Mouse (Mus musculus) lung, embryonic 14.5 days (tissue): ENCODE results near the gene Rragd. TPM values are rescaled to one million over a fixed set of nuclear protein-coding genes. Genes with fewer than 3 reads are reported as not detected.
"Not testable (repeated sequence)": the region's sequence is repeated elsewhere in the genome, so short reads cannot be mapped to it uniquely, and the experiment has no call there.

Experiments
- ATAC-seq: fragments of 200-750 bp; cut with Nextera tagmentation; 2 replicates; pipeline ENCODE4 v1.8.0; 2017; ENCODE audit warnings: mild to moderate bottlenecking, moderate TSS enrichment, moderate library complexity; ENCODE audit not compliant: insufficient read depth
- DNase-seq: peaks from one replicate; pipeline ENCODE4 v3.0.0-alpha.2; 2015
- H3K27ac ChIP-seq: fragments of 300-500 bp; sonication (generic); 2 replicates; pipeline ENCODE4 v1.5.1; 2014; ENCODE audit warnings: low read depth, mild to moderate bottlenecking, moderate library complexity
- H3K27me3 ChIP-seq: fragments of 300-500 bp; sonication (generic); 2 replicates; pipeline ENCODE4 v1.6.1; 2014; ENCODE audit warnings: low read length, control low read depth; ENCODE audit not compliant: insufficient read depth
- H3K36me3 ChIP-seq: fragments of 300-500 bp; sonication (generic); 2 replicates; pipeline ENCODE4 v1.6.1; 2014; ENCODE audit warnings: control low read depth; ENCODE audit not compliant: insufficient read depth
- H3K4me1 ChIP-seq: fragments of 300-500 bp; sonication (generic); 2 replicates; pipeline ENCODE4 v1.6.1; 2014; ENCODE audit warnings: antibody characterized with exemption, control low read depth; ENCODE audit not compliant: insufficient read depth
- H3K4me2 ChIP-seq: fragments of 300-500 bp; sonication (generic); 2 replicates; pipeline ENCODE4 v1.6.1; 2014; ENCODE audit warnings: mild to moderate bottlenecking
- H3K4me3 ChIP-seq: fragments of 300-500 bp; sonication (generic); 2 replicates; pipeline ENCODE4 v1.5.1; 2014; ENCODE audit warnings: low read depth, low read length
- H3K9ac ChIP-seq: fragments of 300-500 bp; sonication (generic); 2 replicates; pipeline ENCODE4 v1.6.1; 2014
- H3K9me3 ChIP-seq: fragments of 300-500 bp; sonication (generic); 2 replicates; pipeline ENCODE4 v1.6.1; 2016; ENCODE audit warnings: low read depth, low read length, control low read depth
- CTCF ChIP-seq: IDR thresholded peaks from 2 replicates; pipeline ENCODE4 v1.5.1; 2016; ENCODE audit warnings: antibody characterized with exemption, low read depth
- WGBS: fragments of 180-500 bp; shearing (Covaris S2); extraction: QIAGEN DNeasy Blood & Tissue Kit; methylation state at CpG from one replicate; pipeline ENCODE4 v1.1.7; 2014; 5-methylcytosine and 5-hydroxymethylcytosine counted together
- polyA plus RNA-seq: library from polyadenylated mRNA; unstranded; fragments of >200 nt; fragmentation: Nextera tagmentation; extraction: Ambion mirVana; gene quantifications from 2 replicates; pipeline ENCODE4 v1.2.1, GENCODE M21; 2014

The Rragd gene
- polyA plus RNA-seq, 1 experiment from 2014 or later: 2.7 TPM

DNA sequence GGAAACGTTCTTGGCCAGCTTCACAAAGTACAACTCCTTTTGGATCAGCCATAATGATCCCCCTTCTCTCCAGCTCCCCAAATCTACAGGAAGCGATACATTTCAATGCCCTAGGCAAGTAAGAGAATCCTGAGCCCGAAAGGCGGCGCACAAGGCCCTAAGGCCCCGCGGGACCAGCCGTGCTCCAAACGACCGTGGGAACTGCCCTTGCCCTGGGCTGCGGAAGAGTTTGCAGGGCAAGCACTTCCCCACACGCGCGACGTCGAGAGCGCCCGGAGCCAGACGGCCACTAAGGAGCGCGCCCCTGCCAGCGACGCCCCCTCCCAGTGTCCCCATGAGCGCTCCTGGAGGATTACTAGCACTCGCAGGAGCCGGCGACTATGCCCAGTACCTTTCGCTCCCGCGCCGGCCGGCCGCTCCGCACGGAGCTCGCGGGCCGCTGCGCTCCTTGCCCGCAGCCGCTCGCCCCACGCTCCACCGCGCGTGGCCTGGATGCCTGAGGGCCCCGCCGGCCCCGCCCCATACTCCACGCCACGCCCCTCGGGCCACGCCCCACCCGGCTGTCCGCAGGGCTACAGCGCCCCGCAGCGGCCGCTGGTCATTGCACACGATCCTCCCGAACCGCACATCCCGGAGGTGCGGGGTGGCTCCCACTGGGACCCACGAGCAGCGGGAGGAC, 32.3 kb upstream of the Rragd start, which contains the start of gene Ankrd6:
Ankrd6 (minus strand) TSS at position 486 of the 679 bp plus-strand sequence.
- DNase-seq: peak; percentile 90
- peak within 1 kb of the TSS; percentile 60 for H3K4me3 ChIP-seq
- peak within 1 kb of the TSS; percentile 96 for H3K4me2 ChIP-seq
- H3K27ac ChIP-seq: no peak within 1 kb of the TSS
- H3K36me3 ChIP-seq: no peaks in the 10 kb centered on the region
- peak; percentile 80 for TF ChIP-seq CTCF
- no peaks in the 10 kb centered on the region for H3K9me3 ChIP-seq
- WGBS: under 1% methylated on average over 66 of the region's 66 CpGs
- H3K27me3 ChIP-seq: peaks cover 15% of the 10 kb centered on the region; the same call in 1 of the 2 replicates
- 0 out of 2 replicates have a peak, but pooled peaks cover 3% of the 10 kb centered on the region for H3K4me1 ChIP-seq
- ATAC-seq: peak; percentile 93
- peak within 1 kb of the TSS; percentile 60 for H3K9ac ChIP-seq

DNA sequence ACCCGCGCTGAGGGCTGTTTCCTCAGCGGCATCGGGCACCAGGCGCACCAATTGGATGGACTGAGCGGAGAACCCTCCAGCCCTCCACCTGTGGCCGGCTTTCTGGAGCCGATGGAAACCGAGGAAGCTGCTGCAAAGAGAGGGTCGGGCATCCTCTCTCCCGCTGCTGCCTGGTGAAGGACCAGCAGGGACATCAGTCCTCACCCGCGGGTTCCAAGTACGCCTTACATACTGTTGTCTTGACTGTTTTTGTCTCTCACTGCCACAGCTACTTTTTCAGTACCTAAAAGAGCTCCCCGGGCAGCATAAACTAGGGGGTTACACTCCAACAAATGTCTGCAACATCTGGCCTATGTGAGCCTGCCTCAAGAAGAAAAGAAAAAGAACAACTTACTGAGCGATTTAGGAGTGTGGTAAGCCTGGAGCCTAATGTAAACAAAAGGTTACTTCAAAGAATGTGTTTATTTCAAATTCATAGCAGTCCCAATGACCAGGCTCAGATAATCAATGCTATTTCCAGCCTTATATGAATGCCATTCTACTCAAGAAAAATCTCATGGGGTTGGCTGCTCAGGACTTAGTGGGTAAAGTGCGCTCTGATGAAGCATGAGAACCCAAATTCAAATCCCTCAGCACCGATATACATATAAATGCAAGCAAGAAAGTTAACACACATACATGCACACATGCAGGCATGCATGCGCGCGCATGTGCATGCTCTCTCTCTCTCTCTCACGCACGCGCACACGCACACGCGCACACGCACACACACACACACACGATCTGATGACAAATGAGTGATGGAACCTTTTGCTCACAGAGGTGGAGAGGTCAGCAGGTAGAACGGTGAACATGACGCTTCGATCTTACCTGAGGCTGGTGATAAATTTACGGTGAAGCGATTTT, 31.5 kb upstream of the Rragd start:
- 0 out of 2 replicates have a peak, but pooled peaks cover 3% of the 10 kb centered on the region for H3K4me1 ChIP-seq
- DNase-seq (peak; percentile 17), ATAC-seq (peak; percentile 3)
- H3K36me3 ChIP-seq: no peaks in the 10 kb centered on the region
- peak overlapping the region; percentile 60 for H3K4me3 ChIP-seq
- H3K27ac ChIP-seq: no peak overlapping the region
- no peak for TF ChIP-seq CTCF
- peak overlapping the region; percentile 96 for H3K4me2 ChIP-seq
- WGBS: 5% methylated on average over 34 of the region's 34 CpGs
- no peaks in the 10 kb centered on the region for H3K9me3 ChIP-seq
- peak overlapping the region; percentile 60 for H3K9ac ChIP-seq
- H3K27me3 ChIP-seq: peaks cover 15% of the 10 kb centered on the region; the same call in 1 of the 2 replicates

DNA sequence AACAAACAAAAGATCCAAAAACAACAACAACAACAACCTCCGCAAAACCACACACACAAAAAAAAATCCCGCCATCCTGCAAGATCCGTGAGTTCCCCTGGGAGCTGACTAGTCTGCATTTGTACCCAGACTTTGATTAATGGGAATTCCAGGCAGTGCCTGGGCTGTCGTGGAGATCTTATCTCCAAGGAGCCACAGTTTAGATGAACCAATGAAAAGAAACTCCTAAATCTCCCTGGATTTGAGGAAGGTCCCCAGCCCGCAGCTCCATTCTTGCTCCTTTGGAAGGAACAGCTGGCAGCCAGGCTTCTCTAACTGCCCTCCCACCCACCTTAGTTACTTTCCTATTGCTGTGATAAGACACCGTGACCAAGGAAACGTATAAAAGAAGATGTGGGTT, 30.2 kb upstream of the Rragd start:
- TF ChIP-seq CTCF: no peak
- Histone ChIP-seq H3K4me1 (0 out of 2 replicates have a peak, but pooled peaks cover under 1% of the 10 kb centered on the region), H3K27ac (no peak overlapping the region), H3K9ac (no peak overlapping the region), H3K4me2 (no peak overlapping the region; the same call in 1 of the 2 replicates), H3K4me3 (no peak overlapping the region), H3K9me3 (no peaks in the 10 kb centered on the region), H3K27me3 (peaks cover 15% of the 10 kb centered on the region; the same call in 1 of the 2 replicates), H3K36me3 (no peaks in the 10 kb centered on the region)
- DNase-seq (no peak), ATAC-seq (no peak)
- 3% methylated on average over 7 of the region's 7 CpGs for WGBS

DNA sequence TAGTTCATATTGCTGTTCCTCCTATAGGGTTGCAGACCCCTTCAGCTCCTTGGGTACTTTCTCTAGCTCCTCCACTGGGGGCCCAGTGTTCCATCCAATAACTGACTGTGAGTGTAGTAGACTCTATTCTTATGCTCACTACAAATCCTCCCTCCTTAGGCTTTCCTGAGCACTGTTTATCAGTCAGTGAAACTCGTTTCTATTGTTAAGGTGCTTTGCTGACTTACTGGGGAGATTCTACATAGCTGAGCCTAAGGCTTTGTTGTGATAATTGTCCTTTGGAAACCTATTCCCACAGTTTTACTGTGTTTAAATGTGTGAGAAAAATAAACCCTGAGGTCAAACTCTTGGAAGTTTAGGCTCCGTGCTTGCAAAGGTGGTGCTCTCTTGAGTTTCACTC, 26.4 kb upstream of the Rragd start:
- H3K9me3 ChIP-seq: no peaks in the 10 kb centered on the region
- TF ChIP-seq CTCF: no peak
- no peak overlapping the region for H3K4me2 ChIP-seq
- peaks cover 9% of the 10 kb centered on the region; the same call in 1 of the 2 replicates for H3K27me3 ChIP-seq
- WGBS: 45% methylated on average over 2 of the region's 2 CpGs
- H3K36me3 ChIP-seq: no peaks in the 10 kb centered on the region
- DNase-seq (no peak), ATAC-seq (no peak)
- no peaks in the 10 kb centered on the region for H3K4me1 ChIP-seq
- no peak overlapping the region for H3K9ac ChIP-seq
- H3K4me3 ChIP-seq: no peak overlapping the region
- no peak overlapping the region for H3K27ac ChIP-seq

DNA sequence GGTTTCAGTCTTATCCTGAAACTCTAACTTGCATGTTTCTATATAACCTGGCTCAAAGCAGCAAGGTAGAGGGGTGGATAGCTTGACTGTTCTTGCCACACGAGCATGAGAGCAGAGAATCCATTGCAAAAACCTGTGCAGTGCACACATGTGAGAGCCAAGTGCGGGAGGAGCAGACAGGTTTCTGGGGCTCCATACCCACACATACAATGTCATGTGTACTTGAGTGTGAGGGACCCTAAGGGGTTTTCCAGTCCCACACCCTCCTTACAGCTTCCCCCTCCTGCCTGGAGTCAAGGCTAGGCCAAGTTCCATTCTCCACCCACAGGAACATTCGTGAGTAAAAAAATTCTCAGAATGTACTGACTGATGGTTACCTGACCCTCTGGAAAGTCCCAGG, 21.4 kb upstream of the Rragd start:
- DNase-seq (no peak), ATAC-seq (no peak)
- H3K4me2 ChIP-seq: no peak overlapping the region
- no peaks in the 10 kb centered on the region for H3K9me3 ChIP-seq
- no peaks in the 10 kb centered on the region for H3K27me3 ChIP-seq
- no peak overlapping the region for H3K9ac ChIP-seq
- no peaks in the 10 kb centered on the region for H3K4me1 ChIP-seq
- no peak for TF ChIP-seq CTCF
- 72% methylated on average over 3 of the region's 3 CpGs for WGBS
- H3K27ac ChIP-seq: no peak overlapping the region
- H3K4me3 ChIP-seq: no peak overlapping the region
- H3K36me3 ChIP-seq: no peaks in the 10 kb centered on the region

DNA sequence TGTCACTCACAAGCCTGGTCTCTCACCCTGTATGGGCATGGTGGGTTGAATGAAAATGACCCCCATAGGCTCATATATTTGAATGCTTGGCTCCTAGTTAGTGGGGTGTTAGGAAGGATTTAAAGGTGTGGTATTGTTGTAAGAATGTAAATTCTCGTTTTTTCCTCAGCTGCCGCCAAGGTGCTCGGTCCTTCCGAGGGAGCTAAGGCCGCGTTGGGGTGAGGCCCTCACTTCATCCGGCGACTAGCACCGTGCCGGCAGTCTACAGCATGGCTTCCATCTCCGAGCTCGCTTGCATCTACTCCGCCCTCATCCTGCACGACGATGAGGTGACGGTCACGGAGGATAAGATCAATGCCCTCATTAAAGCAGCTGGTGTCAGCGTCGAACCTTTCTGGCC, 18.2 kb upstream of the Rragd start:
- not testable (repeated sequence) for ATAC-seq, DNase-seq, H3K4me2 ChIP-seq, H3K36me3 ChIP-seq, H3K27ac ChIP-seq, H3K9me3 ChIP-seq, H3K27me3 ChIP-seq, H3K4me3 ChIP-seq, H3K9ac ChIP-seq, H3K4me1 ChIP-seq
- 77% methylated on average over 19 of the region's 19 CpGs for WGBS

DNA sequence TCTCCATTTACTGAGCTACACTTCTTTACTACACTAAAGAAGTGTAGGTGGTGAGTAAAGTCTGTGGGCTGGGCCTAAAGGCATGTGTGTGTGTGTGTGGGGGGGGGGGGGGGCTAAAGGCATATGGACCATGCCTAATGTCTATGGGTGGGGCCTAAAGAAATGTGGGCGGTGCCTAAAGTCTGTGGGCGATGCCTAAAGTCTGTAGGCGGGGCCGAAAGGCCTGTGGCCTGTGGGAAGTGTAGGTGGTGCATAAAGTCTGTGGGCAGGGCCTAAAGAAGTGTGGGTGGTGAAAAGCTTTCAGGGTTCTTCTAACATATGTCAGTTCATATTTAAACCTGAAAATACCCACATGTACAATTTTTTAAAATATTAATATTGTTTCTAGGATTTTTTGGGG, 5.5 kb upstream of the Rragd start:
- Histone ChIP-seq H3K27me3 (0 out of 2 replicates have a peak, but pooled peaks cover 8% of the 10 kb centered on the region), H3K4me1 (no peaks in the 10 kb centered on the region), H3K9me3 (peaks cover 11% of the 10 kb centered on the region; the same call in 1 of the 2 replicates), H3K4me3 (no peak overlapping the region), H3K9ac (no peak overlapping the region), H3K27ac (no peak overlapping the region), H3K4me2 (no peak overlapping the region), H3K36me3 (no peaks in the 10 kb centered on the region)
- TF ChIP-seq CTCF: no peak
- DNase-seq: no peak
- WGBS: 85% methylated on average over 4 of the region's 4 CpGs
- ATAC-seq: no peak
